Mouse (Mus musculus) E14TG2a.4 (cell line): ENCODE data around the gene Ppp1r15a.

Source experiments
- CTCF ChIP-seq: conservative IDR thresholded peaks from 2 replicates; pipeline ENCODE4 v1.5.1; 2014; ENCODE audit warnings: low read length
- NANOG ChIP-seq: IDR thresholded peaks from 2 replicates; pipeline ENCODE4 v1.6.1; 2014; ENCODE audit warnings: borderline replicate concordance, low read length, mixed read lengths
- POU5F1 ChIP-seq: IDR thresholded peaks from 2 replicates; pipeline ENCODE4 v1.6.1; 2014; ENCODE audit warnings: low read length, borderline replicate concordance

GRCm38 (mm10) chr7:45522194-45522752 is 3.8 kb downstream of the Ppp1r15a start:
- TF ChIP-seq CTCF (no peak), POU5F1 (no peak), NANOG (no peak)
